Mouse (Mus musculus) ES-Bruce4 (cell line): ENCODE data around the gene Col1a2. TPM values are rescaled to one million over a fixed set of nuclear protein-coding genes. Genes with fewer than 3 reads are reported as not detected.

Experiments
- H3K27ac ChIP-seq: 2 replicates; pipeline ENCODE4 v1.5.1; 2012; ENCODE audit warnings: low read length, inconsistent platforms; ENCODE audit not compliant: insufficient read depth
- H3K27me3 ChIP-seq: 2 replicates; pipeline ENCODE4 v1.6.1; 2012; ENCODE audit warnings: mild to moderate bottlenecking, low read length, inconsistent platforms; ENCODE audit not compliant: control insufficient read depth, poor library complexity, insufficient read depth, severe bottlenecking
- H3K36me3 ChIP-seq: 2 replicates; pipeline ENCODE4 v1.6.1; 2012; ENCODE audit warnings: inconsistent platforms, mild to moderate bottlenecking, low read length, moderate library complexity; ENCODE audit not compliant: control insufficient read depth, poor library complexity, insufficient read depth, severe bottlenecking
- H3K4me1 ChIP-seq: one replicate; pipeline ENCODE4 v1.8.1; 2011; ENCODE audit warnings: low read length; ENCODE audit not compliant: control insufficient read depth, insufficient read depth
- H3K4me3 ChIP-seq: 2 replicates; pipeline ENCODE4 v1.5.1; 2011; ENCODE audit warnings: low read depth, mild to moderate bottlenecking, low read length
- H3K9ac ChIP-seq: 2 replicates; pipeline ENCODE4 v1.6.1; 2012; ENCODE audit warnings: low read depth, mild to moderate bottlenecking, inconsistent platforms; ENCODE audit not compliant: poor library complexity, severe bottlenecking
- H3K9me3 ChIP-seq: replicated peaks from 2 replicates; pipeline ENCODE4 v1.6.1; 2012; ENCODE audit warnings: mild to moderate bottlenecking, low read length, inconsistent platforms; ENCODE audit not compliant: control insufficient read depth, poor library complexity, insufficient read depth, severe bottlenecking
- CTCF ChIP-seq: IDR thresholded peaks from one replicate; pipeline ENCODE4 v1.8.1; 2011; ENCODE audit warnings: low read depth, low read length
- EP300 ChIP-seq: IDR thresholded peaks from 2 replicates; pipeline ENCODE4 v1.6.1; 2011; ENCODE audit warnings: low read depth, low read length; ENCODE audit not compliant: insufficient read depth
- POLR2A ChIP-seq: IDR thresholded peaks from one replicate; pipeline ENCODE4 v1.8.1; 2011; ENCODE audit warnings: low read length; ENCODE audit not compliant: insufficient read depth
- polyA plus RNA-seq: library from polyadenylated mRNA; stranded (reverse); fragments of >200 nt; gene quantifications from 2 replicates; pipeline ENCODE4 v1.2.4, GENCODE M21; 2011; ENCODE audit warnings: low read depth; ENCODE audit not compliant: missing spikeins, insufficient read depth, insufficient read length

Gene Col1a2
- polyA plus RNA-seq, 1 experiment = 11.5 TPM

- Histone ChIP-seq H3K4me3 (no peak overlapping the region), H3K27ac (no peak overlapping the region), H3K36me3 (no peaks in the 10 kb centered on the region), H3K4me1 (no peaks in the 10 kb centered on the region), H3K27me3 (peaks cover 2% of the 10 kb centered on the region; the same call in 1 of the 2 replicates), H3K9me3 (no peaks in the 10 kb centered on the region), H3K9ac (no peak overlapping the region)
- no peak for TF ChIP-seq POLR2A
- TF ChIP-seq EP300 = no peak
- no peak for TF ChIP-seq CTCF
Observed at GRCm38 (mm10) chr6:4561621-4562020, 57.0 kb downstream of the Col1a2 start.

- H3K9me3 ChIP-seq = no peaks in the 10 kb centered on the region
- TF ChIP-seq POLR2A (no peak), CTCF (no peak), EP300 (no peak)
- H3K36me3 ChIP-seq = no peaks in the 10 kb centered on the region
- no peak overlapping the region for H3K27ac ChIP-seq
- no peak overlapping the region for H3K4me3 ChIP-seq
- H3K9ac ChIP-seq = no peak overlapping the region
- H3K4me1 ChIP-seq = no peaks in the 10 kb centered on the region
- peaks cover 2% of the 10 kb centered on the region; the same call in 1 of the 2 replicates for H3K27me3 ChIP-seq
Observed at GRCm38 (mm10) chr6:4562401-4562800, 57.8 kb downstream of the Col1a2 start.

GRCm38 (mm10) chr6:4563477-4563876 is 58.9 kb downstream of the Col1a2 start:
- Histone ChIP-seq H3K27ac (no peak overlapping the region), H3K27me3 (peaks cover 2% of the 10 kb centered on the region; the same call in 1 of the 2 replicates), H3K4me1 (no peaks in the 10 kb centered on the region), H3K36me3 (no peaks in the 10 kb centered on the region), H3K9ac (no peak overlapping the region), H3K4me3 (no peak overlapping the region), H3K9me3 (no peaks in the 10 kb centered on the region)
- TF ChIP-seq POLR2A = no peak
- TF ChIP-seq EP300 = no peak
- no peak for TF ChIP-seq CTCF

- TF ChIP-seq CTCF = no peak
- TF ChIP-seq POLR2A = no peak
- no peak for TF ChIP-seq EP300
- Histone ChIP-seq H3K36me3 (no peaks in the 10 kb centered on the region), H3K4me3 (no peak overlapping the region), H3K27me3 (no peaks in the 10 kb centered on the region; the same call in 1 of the 2 replicates), H3K9ac (no peak overlapping the region), H3K9me3 (no peaks in the 10 kb centered on the region), H3K27ac (no peak overlapping the region), H3K4me1 (no peaks in the 10 kb centered on the region)
Observed at GRCm38 (mm10) chr6:4570412-4570811, 65.8 kb downstream of the Col1a2 start.

GRCm38 (mm10) chr6:4577756-4578155 is 73.1 kb downstream of the Col1a2 start:
- Histone ChIP-seq H3K9me3 (no peaks in the 10 kb centered on the region), H3K9ac (no peak overlapping the region), H3K27ac (no peak overlapping the region), H3K27me3 (peaks cover 2% of the 10 kb centered on the region), H3K4me1 (no peaks in the 10 kb centered on the region), H3K36me3 (no peaks in the 10 kb centered on the region), H3K4me3 (no peak overlapping the region)
- TF ChIP-seq EP300 = no peak
- no peak for TF ChIP-seq POLR2A
- no peak for TF ChIP-seq CTCF

- Histone ChIP-seq H3K9ac (no peak overlapping the region), H3K4me1 (no peaks in the 10 kb centered on the region), H3K36me3 (no peaks in the 10 kb centered on the region), H3K27ac (no peak overlapping the region), H3K4me3 (no peak overlapping the region), H3K27me3 (peaks cover 2% of the 10 kb centered on the region), H3K9me3 (no peaks in the 10 kb centered on the region)
- TF ChIP-seq CTCF (no peak), EP300 (no peak), POLR2A (no peak)
Observed at GRCm38 (mm10) chr6:4578343-4578742, 73.7 kb downstream of the Col1a2 start.
